Mouse (Mus musculus) gastrocnemius, adult 2 months (tissue): ENCODE results near the gene Scarf1. TPM values are rescaled to one million over a fixed set of nuclear protein-coding genes. Genes with fewer than 3 reads are reported as not detected.

ENCODE experiments used
- DNase-seq: peaks from one replicate; pipeline ENCODE4 v3.0.0; 2022
- H3K27ac ChIP-seq: fragments of 200-600 bp; 2 replicates; pipeline ENCODE4 v1.8.1; 2022; ENCODE audit warnings: mild to moderate bottlenecking
- H3K4me3 ChIP-seq: fragments of 200-600 bp; 2 replicates; pipeline ENCODE4 v1.8.1; 2022; ENCODE audit warnings: mild to moderate bottlenecking, moderate library complexity
- CTCF ChIP-seq: fragments of 200-600 bp; IDR thresholded peaks from 2 replicates; pipeline ENCODE4 v1.8.1; 2022; ENCODE audit warnings: antibody characterized with exemption, mild to moderate bottlenecking, moderate library complexity
- intact Hi-C: fragments of 180-260 bp; cut with DNase I; formaldehyde crosslinking; loops from one replicate; pipeline ENCODE4 v1.15.1; 2025
- long read RNA-seq, 2 experiments: library from polyadenylated mRNA; stranded (forward); transcript quantifications; one replicate each; pipeline ENCODE4 v2.0.0; 2021
- total RNA-seq, 2 experiments: library from RNA; stranded (reverse); gene quantifications; 2 replicates each; pipeline ENCODE4 v1.2.3; 2021

The Scarf1 gene
- total RNA-seq: 1 to 10 TPM; 2.4 to 5.7 TPM
- long read RNA-seq, experiment 1, partial matches to known transcripts: 2 of 3 reads
- long read RNA-seq, experiment 1, other reads (novel, unspliced or antisense): 1 of 3 reads
- long read RNA-seq, experiment 2, partial matches to known transcripts: 2 of 4 reads
- long read RNA-seq, experiment 2, other reads (novel, unspliced or antisense): 0 of 4 reads

DNA sequence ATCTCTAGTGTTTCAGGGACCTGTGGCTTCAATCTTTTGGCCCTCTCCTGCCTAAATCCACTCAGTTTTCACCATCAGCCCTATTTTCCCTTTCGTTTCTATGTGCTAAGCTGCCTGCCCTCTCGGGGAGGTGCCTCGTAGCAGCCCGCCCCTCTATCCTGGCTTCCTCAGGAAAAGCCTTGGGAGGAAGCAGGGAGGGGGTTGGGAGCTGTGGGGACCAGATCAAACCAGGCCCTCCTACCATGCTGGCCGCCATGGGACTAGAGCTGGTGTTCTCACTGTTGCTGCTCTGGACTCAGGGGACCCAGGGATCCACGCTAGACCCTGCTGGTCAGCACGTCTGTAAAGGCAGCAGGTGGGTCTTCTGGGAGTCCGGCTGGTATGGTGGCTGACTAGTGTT is at the start of gene Scarf1:
TSS of gene Scarf1 (plus strand) at position 205 of the 400 bp plus-strand sequence.
- TF ChIP-seq CTCF: no peak
- Histone ChIP-seq H3K4me3 (peak within 1 kb of the TSS; percentile 87), H3K27ac (peak within 1 kb of the TSS; percentile 100)
- DNase-seq: peak; percentile 67
- intact Hi-C loops: no loop called here

DNA sequence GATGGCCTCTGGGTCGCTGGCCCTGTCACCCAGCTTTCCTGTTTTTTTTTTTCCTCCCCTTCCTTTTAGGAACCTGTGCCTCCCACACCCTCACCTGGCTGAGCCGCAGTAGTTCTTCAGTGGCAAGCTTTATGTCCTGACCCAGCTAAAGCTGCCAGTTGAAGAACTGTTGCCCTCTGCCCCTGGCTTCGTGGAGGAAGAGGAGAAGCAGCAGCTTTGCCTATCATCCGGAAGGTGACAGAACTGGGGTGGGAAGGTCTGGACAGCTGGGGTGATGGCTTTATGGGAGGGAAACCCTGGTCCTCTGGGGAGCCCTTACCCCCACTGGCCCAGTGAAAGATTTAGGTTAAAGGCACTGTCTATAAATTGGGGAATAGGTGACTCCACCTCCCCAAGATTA is 49.7 kb upstream of the Scarf1 start:
- no peak for DNase-seq
- intact Hi-C loops: loop anchor here (2.0 to 5.0 kb wide), 2 partner anchors 47 to 104 kb away; partner anchors contain the start of gene Rilp
- Histone ChIP-seq H3K4me3 (peak overlapping the region; percentile 87), H3K27ac (peak overlapping the region; percentile 100)
- no peak for TF ChIP-seq CTCF

DNA sequence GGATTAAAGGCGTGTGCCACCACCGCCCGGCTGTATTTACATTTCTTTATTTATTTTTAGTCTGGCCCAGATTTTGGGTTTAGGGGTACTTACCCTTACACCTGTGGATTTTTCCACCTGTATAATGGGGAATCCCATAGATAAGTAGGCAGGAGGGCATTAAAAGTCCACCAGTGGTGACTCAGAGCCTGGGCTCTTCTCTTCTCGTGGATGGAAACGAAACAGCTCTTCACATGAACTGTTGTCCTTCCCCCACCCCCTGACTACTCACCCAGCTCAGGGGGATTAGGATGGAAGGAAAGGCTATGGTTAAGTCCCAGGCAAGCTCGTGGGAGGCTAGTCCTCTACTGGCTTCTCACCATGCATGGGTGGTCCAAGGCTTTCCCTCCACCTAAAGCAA is 48.9 kb upstream of the Scarf1 start:
- Histone ChIP-seq H3K4me3 (peak overlapping the region; percentile 87), H3K27ac (peak overlapping the region; percentile 62)
- intact Hi-C loops: loop anchor here (5.0 kb wide), 1 partner anchor 103 kb away; no protein-coding TSS in a partner anchor
- DNase-seq: no peak
- no peak for TF ChIP-seq CTCF

DNA sequence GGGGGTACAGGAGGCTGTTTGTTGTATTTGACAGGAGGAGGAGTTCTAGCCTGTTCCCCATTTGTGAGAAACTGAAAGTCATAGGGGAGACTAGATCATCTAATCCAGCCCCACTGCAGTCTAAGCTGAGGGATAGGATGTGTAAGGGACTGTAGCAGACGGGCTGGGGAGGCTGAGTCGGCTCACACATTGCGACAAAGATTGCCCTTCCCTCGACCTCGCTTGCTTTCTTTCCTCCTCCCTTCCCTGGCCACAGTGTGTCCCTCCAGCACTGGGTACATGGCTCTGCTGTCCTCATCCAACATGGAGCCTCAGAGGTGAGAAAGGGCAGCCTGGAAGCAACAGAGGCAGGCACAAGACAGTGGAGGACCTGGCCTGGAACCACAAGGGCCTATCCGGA is 48.3 kb upstream of the Scarf1 start:
- TF ChIP-seq CTCF: no peak
- Histone ChIP-seq H3K4me3 (peak overlapping the region; percentile 87), H3K27ac (peak overlapping the region; percentile 62)
- no peak for DNase-seq
- intact Hi-C loops: no loop called here

DNA sequence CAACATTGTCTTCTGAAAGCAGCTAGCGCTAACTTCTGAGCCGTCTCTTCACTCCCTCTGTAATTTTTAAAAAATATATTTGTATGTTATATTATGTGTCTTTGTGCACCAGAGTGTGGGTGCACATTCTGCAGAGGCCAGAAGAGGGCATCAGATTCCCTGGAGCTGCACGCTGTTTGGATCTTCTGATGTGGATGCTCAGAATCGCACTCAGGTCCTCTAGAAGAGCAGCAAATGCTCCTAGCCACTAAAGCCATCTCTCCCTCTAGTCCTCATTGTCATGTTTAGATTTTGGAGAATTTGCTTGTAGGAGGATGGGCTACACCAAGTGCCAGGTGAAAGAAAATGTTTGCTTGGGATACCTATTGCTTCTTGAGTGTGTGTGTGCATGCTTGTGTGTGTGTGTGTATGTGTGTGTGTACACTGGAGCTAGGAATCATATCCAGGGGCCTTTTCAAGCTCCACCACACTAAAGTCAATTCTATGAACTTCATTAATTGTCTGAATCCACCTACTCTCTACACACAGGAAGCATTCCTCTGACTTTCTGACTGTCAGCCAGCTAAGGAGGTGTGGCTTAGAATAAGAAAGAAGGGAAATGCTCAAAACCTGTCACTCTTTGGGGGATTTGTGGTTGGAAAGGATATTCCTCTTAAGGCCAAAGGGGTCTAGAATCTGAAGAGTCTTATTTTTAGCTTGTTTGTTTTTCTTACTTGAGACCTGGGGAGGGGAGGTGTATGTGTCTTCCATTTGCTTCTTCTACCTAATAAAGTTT is 46.4 kb upstream of the Scarf1 start:
- intact Hi-C loops: no loop called here
- peak; percentile 40 for DNase-seq
- peak overlapping the region; percentile 83; the same call in 1 of the 2 replicates for H3K27ac ChIP-seq
- H3K4me3 ChIP-seq: no peak overlapping the region
- peak; percentile 52 for TF ChIP-seq CTCF

DNA sequence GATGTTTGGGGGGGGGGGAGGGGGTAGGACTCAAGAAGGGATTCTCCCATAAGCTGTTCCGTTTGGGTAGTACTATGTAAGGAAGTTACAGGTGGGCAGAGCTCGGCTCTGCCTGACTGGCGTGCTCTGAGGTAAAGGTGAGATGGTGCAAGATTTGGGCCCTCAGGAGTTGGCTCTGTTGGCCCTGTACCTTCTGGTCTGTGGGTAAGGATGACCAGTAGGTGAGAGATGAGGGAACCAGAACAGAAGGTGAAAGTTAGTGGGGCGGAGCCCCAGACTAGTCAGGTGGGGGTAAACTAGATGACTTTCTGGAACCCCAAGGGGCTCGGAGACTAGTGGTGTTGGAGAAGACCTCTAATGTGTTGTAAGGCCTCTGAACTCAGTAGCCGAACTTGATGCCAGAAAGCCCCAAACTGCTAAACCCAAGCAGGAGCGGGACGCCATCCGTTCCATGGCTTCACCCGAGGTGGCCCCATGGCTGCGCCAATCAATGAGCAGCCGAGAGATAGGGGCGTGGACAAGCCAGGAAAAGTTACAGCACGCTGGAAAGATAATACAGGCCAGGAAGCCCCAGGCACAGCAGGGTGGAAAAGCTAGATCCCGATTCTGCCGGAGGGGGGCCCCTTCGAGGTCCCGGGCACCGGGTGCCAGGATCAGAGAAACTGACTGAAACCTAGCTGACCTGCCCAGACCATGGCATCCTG is 45.7 kb upstream of the Scarf1 start:
- peak; percentile 86 for DNase-seq
- intact Hi-C loops: loop anchor here (2.0 kb wide), 1 partner anchor 41 kb away; no protein-coding TSS in a partner anchor
- TF ChIP-seq CTCF: peak; percentile 19; the same call in 1 of the 2 replicates
- Histone ChIP-seq H3K4me3 (peak overlapping the region; percentile 68), H3K27ac (peak overlapping the region; percentile 83)

DNA sequence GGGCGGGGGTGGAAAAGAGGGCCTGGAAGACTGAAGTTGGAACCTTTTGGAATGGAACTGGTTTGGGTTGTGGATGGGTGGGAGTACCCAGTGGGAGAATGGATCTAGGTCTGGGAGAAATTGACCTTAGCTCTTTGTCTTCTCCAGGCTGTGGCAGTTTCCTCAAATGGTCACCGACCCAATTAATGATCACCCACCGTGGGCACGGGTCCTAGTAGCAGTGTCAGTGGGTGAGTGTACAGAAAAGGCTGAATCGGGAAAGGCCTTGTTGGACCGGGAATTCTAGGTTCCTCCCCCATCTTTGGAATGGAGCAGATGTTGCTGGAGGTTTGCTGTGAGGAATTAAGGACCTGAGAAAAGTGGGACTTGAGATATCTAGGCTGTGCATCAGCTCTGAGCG is 44.9 kb upstream of the Scarf1 start:
- DNase-seq: no peak
- H3K27ac ChIP-seq: peak overlapping the region; percentile 83
- intact Hi-C loops: loop anchor here (2.0 kb wide), 1 partner anchor 40 kb away; no protein-coding TSS in a partner anchor

DNA sequence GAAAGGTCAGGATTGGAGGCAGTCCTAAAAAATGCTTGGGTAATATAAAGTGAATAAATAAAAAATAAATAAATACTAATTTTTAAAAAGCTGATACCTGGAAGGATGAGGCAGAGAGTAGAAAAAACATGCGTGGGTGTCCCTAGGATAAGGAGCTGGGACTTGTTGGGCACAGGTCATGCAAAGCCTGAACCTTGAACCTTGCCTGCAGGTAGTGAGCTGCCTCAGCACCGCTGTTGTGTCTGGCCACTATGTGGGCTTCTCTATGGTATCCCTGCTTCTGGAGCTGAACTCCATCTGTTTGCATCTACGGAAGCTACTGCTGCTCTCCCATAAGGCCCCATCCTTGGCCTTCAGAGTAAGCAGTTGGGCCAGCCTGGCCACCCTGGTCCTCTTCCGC is 44.1 kb upstream of the Scarf1 start:
- intact Hi-C loops: loop anchor here (2.0 kb wide), 1 partner anchor 40 kb away; no protein-coding TSS in a partner anchor
- no peak for DNase-seq
- H3K27ac ChIP-seq: 0 out of 2 replicates have a peak overlapping the region, but pooled peaks have one; percentile 8
- no peak for TF ChIP-seq CTCF
- H3K4me3 ChIP-seq: no peak overlapping the region

More for the DNA sequence above, 44.9 kb upstream of the Scarf1 start:
- no peak for TF ChIP-seq CTCF
- H3K4me3 ChIP-seq: peak overlapping the region; percentile 68

DNA sequence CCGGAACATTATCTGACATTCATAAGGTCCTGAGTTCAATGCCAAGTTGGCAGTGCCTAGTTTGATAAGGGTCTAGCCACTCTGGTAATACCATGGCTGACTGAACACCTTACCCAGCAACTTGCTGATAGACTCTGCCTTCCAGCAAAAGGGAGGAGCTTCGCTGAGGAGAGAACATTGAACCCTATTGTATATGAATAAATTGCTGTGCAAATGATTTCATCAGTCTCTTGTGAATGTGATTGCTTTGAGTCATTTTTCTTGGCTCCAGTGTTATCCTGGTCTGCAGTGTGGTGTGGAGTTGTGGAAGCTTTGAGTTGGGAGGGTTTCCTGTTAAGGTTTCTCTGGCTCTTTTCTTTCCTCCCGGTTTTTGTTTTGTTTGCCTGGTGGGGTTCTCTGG is 42.7 kb upstream of the Scarf1 start:
- H3K27ac ChIP-seq: no peak overlapping the region
- intact Hi-C loops: no loop called here
- TF ChIP-seq CTCF: no peak
- H3K4me3 ChIP-seq: no peak overlapping the region
- peak; percentile 5 for DNase-seq

DNA sequence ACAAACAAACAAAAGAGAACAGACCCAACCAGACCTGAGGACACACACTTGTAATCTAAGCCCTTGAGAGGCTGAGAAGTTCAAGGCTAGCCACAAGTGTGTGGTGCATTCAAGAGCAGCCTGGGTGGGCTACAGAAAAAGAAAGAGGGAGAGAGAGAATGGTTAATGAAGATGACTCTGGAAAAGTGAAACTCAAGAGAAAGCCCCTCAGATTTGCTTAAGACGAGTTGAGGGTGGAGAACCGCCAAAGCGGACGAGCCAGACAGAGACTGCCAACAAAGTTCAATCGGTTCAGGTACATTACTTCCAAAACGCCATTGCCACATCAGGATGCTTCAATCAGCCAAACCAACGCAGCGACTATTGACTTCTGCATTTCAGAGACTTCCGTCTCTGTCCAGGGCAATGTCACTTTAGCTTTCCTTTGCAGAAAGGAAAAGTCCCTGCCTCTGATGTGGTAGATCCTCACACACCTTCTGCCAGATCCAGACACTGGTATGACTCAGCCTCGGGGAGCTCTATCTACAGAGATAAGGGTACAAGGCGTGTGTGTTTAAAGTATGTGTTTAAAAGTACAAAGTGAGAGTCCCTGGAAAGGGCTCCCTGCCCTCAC is 40.8 kb upstream of the Scarf1 start:
- intact Hi-C loops: no loop called here
- Histone ChIP-seq H3K27ac (no peak overlapping the region), H3K4me3 (no peak overlapping the region)
- peak; percentile 6 for DNase-seq
- no peak for TF ChIP-seq CTCF

DNA sequence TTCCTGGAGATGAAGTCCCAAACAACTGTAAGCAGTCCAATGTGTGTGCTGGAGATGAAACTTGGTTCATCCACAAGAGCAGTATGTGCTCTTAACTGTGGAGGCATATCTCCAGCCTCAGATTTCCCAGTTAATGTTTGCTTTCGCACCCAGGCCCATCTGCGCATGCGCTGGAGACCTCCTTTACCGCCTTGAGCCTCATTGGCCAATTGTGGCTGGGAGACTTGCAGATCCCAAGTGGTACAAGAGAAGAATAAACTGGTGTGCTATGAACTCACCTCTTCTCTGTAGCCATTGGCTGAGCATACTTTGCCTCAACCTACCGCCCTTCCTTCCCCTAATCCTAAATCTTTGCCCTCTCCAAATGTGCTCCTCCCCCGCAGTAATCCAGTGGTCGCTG is 40.0 kb upstream of the Scarf1 start:
- DNase-seq: peak; percentile 2
- Histone ChIP-seq H3K27ac (no peak overlapping the region), H3K4me3 (no peak overlapping the region)
- intact Hi-C loops: no loop called here
- TF ChIP-seq CTCF: no peak

DNA sequence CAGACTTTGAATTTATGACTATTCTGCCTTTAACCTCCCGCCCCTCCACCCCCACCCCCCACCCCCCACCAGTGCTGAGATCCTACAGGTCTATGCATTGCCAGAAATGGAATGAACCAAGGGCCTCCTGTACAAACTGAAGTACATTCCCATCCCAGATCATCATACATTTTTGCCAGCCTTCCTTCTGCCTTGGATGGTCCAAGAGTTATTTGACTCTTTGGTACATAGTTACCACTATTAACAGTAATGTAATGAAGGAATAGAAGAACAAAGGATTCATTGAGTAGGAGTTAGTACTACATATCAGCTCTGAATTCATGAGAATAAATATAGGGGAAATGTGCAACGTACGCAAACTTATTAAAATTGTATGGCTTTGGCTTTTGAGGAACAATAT is 27.1 kb upstream of the Scarf1 start:
- DNase-seq: peak; percentile 0
- intact Hi-C loops: loop anchor here (2.0 kb wide), 1 partner anchor 23 kb away; no protein-coding TSS in a partner anchor
- Histone ChIP-seq H3K27ac (peak overlapping the region; percentile 99), H3K4me3 (peak overlapping the region; percentile 92)
- TF ChIP-seq CTCF: no peak
